Mouse (Mus musculus) central nervous system, embryonic 18 days (tissue): ENCODE measurements around the gene Boc. TPM values are rescaled to one million over a fixed set of nuclear protein-coding genes. Genes with fewer than 3 reads are reported as not detected.

ENCODE experiments used
- polyA plus RNA-seq: library from polyadenylated mRNA; depleted of rRNA; stranded (reverse); fragments of >200 nt; gene quantifications from 2 replicates; pipeline ENCODE4 v1.2.3, GENCODE M21; 2012; rRNA removed

The Boc gene
- 9.0 and 9.2 TPM in 2 replicates for polyA plus RNA-seq

GRCm38 (mm10) chr16:44558471-44559329, at the start of gene Boc:
Gene Boc, minus strand, starts transcription at chr16:44558897.

Other genes with a start within 250 kb of the Boc start
- 12.6 and 14.6 TPM in 2 replicates for gene Sidt1, start 225.7 kb downstream of the Boc start, polyA plus RNA-seq
- 20.6 and 24.9 TPM in 2 replicates for gene Spice1, start 211.8 kb downstream of the Boc start, polyA plus RNA-seq
- 6.6 and 8.5 TPM in 2 replicates for gene Cfap44, start 164.1 kb downstream of the Boc start, polyA plus RNA-seq
- 4.3 and 4.4 TPM in 2 replicates for gene Nepro, start 165.4 kb upstream of the Boc start, polyA plus RNA-seq
- 18.6 and 20.3 TPM in 2 replicates for gene Gtpbp8, start 187.5 kb upstream of the Boc start, polyA plus RNA-seq
- gene Cd200r1, start 206.8 kb upstream of the Boc start, polyA plus RNA-seq = 0.20 and 0.31 TPM in 2 replicates